Mouse (Mus musculus): ENCODE measurements around the gene Pnpla2. TPM values are rescaled to one million over a fixed set of nuclear protein-coding genes. Genes with fewer than 3 reads are reported as not detected.

The Pnpla2 gene
- total and polyA plus RNA-seq, 2 experiments from 2014 or later: 63.8 to 159 TPM

DNA sequence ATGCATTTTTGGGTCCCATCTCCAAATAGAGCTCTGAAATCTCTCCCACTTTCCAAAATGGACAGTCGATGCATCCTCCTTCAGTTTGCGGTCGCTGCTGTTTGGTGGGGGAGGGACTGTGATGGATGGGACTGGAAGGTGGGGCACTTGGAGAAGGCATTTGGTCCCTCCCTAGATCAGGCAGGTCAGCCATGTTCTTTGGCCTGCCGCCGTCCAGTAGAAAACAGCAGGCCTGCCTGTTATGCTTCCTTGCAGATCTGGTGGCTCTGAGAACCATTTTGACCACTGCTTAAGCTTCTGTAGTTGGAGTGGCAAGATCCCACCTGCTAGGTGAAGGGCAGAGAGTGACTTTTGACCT is 13.1 kb downstream of the Pnpla2 start:
- Histone ChIP-seq H3K9me3 (replicated peaks; ENCODE audit: control insufficient read depth, low read length) (no peaks in the 10 kb centered on the region), H3K4me2 (ENCODE audit: low read depth, low read length) (peak overlapping the region; percentile 66), H3K27ac (ENCODE audit: low read depth) (peak overlapping the region; percentile 97), H3K27me3 (ENCODE audit: control insufficient read depth, insufficient read depth, low read length) (peaks cover 16% of the 10 kb centered on the region; the same call in 1 of the 2 replicates), H3K9ac (replicated peaks; ENCODE audit: low read depth, low read length) (peak overlapping the region; percentile 71), H3K4me1 (ENCODE audit: control insufficient read depth, insufficient read depth) (peaks cover 23% of the 10 kb centered on the region), H3K4me3 (ENCODE audit: low read depth, low read length) (peak overlapping the region; percentile 63), H3K36me3 (replicated peaks; ENCODE audit: control insufficient read depth, insufficient read depth, low read length) (peaks cover 32% of the 10 kb centered on the region)
- 10% methylated on average over 5 of the region's 5 CpGs for WGBS
- TF ChIP-seq CTCF (IDR thresholded peaks at IDR 0.05; ENCODE audit: low read depth): no peak
- TF ChIP-seq EP300 (IDR thresholded peaks at IDR 0.05; ENCODE audit: low read depth): no peak
- ATAC-seq (ENCODE audit: insufficient read depth, low read depth): peak; percentile 24
- no peak for DNase-seq (ENCODE audit: low spot score)

- H3K9ac ChIP-seq (replicated peaks; ENCODE audit: low read depth, low read length): peak overlapping the region; percentile 71
- peaks cover 11% of the 10 kb centered on the region; the same call in 1 of the 2 replicates for H3K27me3 ChIP-seq (ENCODE audit: control insufficient read depth, insufficient read depth, low read length)
- peak; percentile 70 for ATAC-seq (ENCODE audit: insufficient read depth, low read depth)
- 0% methylated on average over 8 of the region's 8 CpGs for WGBS
- peak overlapping the region; percentile 63 for H3K4me3 ChIP-seq (ENCODE audit: low read depth, low read length)
- H3K4me2 ChIP-seq (ENCODE audit: low read depth, low read length): peak overlapping the region; percentile 66
- no peak for TF ChIP-seq EP300 (IDR thresholded peaks at IDR 0.05; ENCODE audit: low read depth)
- TF ChIP-seq CTCF (IDR thresholded peaks at IDR 0.05; ENCODE audit: low read depth): peak; percentile 56
- DNase-seq (ENCODE audit: low spot score): peak; percentile 93
- H3K4me1 ChIP-seq (ENCODE audit: control insufficient read depth, insufficient read depth): peaks cover 23% of the 10 kb centered on the region
- H3K36me3 ChIP-seq (replicated peaks; ENCODE audit: control insufficient read depth, insufficient read depth, low read length): peaks cover 32% of the 10 kb centered on the region
- peak overlapping the region; percentile 97 for H3K27ac ChIP-seq (ENCODE audit: low read depth)
- no peaks in the 10 kb centered on the region for H3K9me3 ChIP-seq (replicated peaks; ENCODE audit: control insufficient read depth, low read length)
Measured at GRCm38 (mm10) chr7:141468522-141469211, 13.7 kb downstream of the Pnpla2 start.

DNA sequence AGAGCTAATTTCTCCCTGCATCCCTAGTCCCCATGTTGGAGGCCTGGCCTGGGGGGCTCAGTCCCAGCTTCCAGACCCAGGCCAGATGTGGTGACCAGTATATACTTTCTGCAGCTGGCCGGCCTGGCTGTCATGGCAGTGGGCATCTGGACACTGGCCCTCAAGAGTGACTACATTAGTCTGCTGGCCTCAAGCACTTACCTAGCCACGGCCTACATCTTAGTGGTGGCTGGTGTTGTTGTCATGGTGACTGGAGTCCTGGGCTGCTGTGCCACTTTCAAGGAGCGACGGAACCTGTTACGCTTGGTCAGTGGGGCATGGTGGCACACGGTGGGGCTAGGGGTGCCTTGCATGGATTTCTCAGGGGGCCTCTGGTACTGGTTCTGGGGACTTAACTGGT is 14.4 kb downstream of the Pnpla2 start:
- H3K4me1 ChIP-seq (ENCODE audit: control insufficient read depth, insufficient read depth): peaks cover 30% of the 10 kb centered on the region
- peak overlapping the region; percentile 63; the same call in 1 of the 2 replicates for H3K4me3 ChIP-seq (ENCODE audit: low read depth, low read length)
- peaks cover 4% of the 10 kb centered on the region; the same call in 1 of the 2 replicates for H3K27me3 ChIP-seq (ENCODE audit: control insufficient read depth, insufficient read depth, low read length)
- WGBS: 73% methylated on average over 6 of the region's 6 CpGs
- H3K9ac ChIP-seq (replicated peaks; ENCODE audit: low read depth, low read length): peak overlapping the region; percentile 71; the same call in 1 of the 2 replicates
- peak overlapping the region; percentile 97 for H3K27ac ChIP-seq (ENCODE audit: low read depth)
- no peaks in the 10 kb centered on the region for H3K9me3 ChIP-seq (replicated peaks; ENCODE audit: control insufficient read depth, low read length)
- TF ChIP-seq CTCF (IDR thresholded peaks at IDR 0.05; ENCODE audit: low read depth): no peak
- no peak for TF ChIP-seq EP300 (IDR thresholded peaks at IDR 0.05; ENCODE audit: low read depth)
- H3K4me2 ChIP-seq (ENCODE audit: low read depth, low read length): peak overlapping the region; percentile 66
- H3K36me3 ChIP-seq (replicated peaks; ENCODE audit: control insufficient read depth, insufficient read depth, low read length): peaks cover 32% of the 10 kb centered on the region
- DNase-seq (ENCODE audit: low spot score) (no peak), ATAC-seq (ENCODE audit: insufficient read depth, low read depth) (no peak)

GRCm38 (mm10) chr7:141469901-141470636 is 15.1 kb downstream of the Pnpla2 start:
- no peaks in the 10 kb centered on the region for H3K9me3 ChIP-seq (replicated peaks; ENCODE audit: control insufficient read depth, low read length)
- WGBS: 76% methylated on average over 18 of the region's 18 CpGs
- no peak overlapping the region for H3K4me2 ChIP-seq (ENCODE audit: low read depth, low read length)
- H3K9ac ChIP-seq (replicated peaks; ENCODE audit: low read depth, low read length): no peak overlapping the region
- H3K27ac ChIP-seq (ENCODE audit: low read depth): peak overlapping the region; percentile 97
- no peak for TF ChIP-seq CTCF (IDR thresholded peaks at IDR 0.05; ENCODE audit: low read depth)
- no peak for TF ChIP-seq EP300 (IDR thresholded peaks at IDR 0.05; ENCODE audit: low read depth)
- no peak overlapping the region for H3K4me3 ChIP-seq (ENCODE audit: low read depth, low read length)
- DNase-seq (ENCODE audit: low spot score) (no peak), ATAC-seq (ENCODE audit: insufficient read depth, low read depth) (no peak)
- H3K4me1 ChIP-seq (ENCODE audit: control insufficient read depth, insufficient read depth): peaks cover 32% of the 10 kb centered on the region
- H3K36me3 ChIP-seq (replicated peaks; ENCODE audit: control insufficient read depth, insufficient read depth, low read length): peaks cover 32% of the 10 kb centered on the region
- no peaks in the 10 kb centered on the region for H3K27me3 ChIP-seq (ENCODE audit: control insufficient read depth, insufficient read depth, low read length)

DNA sequence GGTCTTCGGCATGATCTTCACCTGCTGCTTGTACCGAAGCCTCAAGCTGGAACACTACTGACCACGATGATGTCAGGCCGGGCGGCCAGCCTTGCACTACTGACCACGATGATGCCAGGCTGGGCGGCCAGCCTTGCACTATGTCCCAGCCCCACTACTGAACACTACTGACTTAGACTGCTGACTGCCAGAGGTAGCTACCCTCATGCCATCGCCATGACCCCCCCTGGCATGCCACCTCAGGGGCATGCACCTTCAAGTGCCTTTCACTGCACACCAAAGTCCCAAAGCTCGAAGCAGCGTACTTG is 15.6 kb downstream of the Pnpla2 start:
- ATAC-seq (ENCODE audit: insufficient read depth, low read depth): no peak
- Histone ChIP-seq H3K36me3 (replicated peaks; ENCODE audit: control insufficient read depth, insufficient read depth, low read length) (peaks cover 32% of the 10 kb centered on the region), H3K4me3 (ENCODE audit: low read depth, low read length) (no peak overlapping the region), H3K4me2 (ENCODE audit: low read depth, low read length) (no peak overlapping the region), H3K27ac (ENCODE audit: low read depth) (peak overlapping the region; percentile 97; the same call in 1 of the 2 replicates), H3K9me3 (replicated peaks; ENCODE audit: control insufficient read depth, low read length) (no peaks in the 10 kb centered on the region), H3K9ac (replicated peaks; ENCODE audit: low read depth, low read length) (no peak overlapping the region), H3K4me1 (ENCODE audit: control insufficient read depth, insufficient read depth) (peaks cover 33% of the 10 kb centered on the region), H3K27me3 (ENCODE audit: control insufficient read depth, insufficient read depth, low read length) (no peaks in the 10 kb centered on the region)
- no peak for DNase-seq (ENCODE audit: low spot score)
- TF ChIP-seq EP300 (IDR thresholded peaks at IDR 0.05; ENCODE audit: low read depth) (no peak), CTCF (IDR thresholded peaks at IDR 0.05; ENCODE audit: low read depth) (no peak)
- 91% methylated on average over 10 of the region's 10 CpGs for WGBS

All from heart, postnatal 0 days (tissue).